Mouse (Mus musculus) adipose tissue, adult 10 weeks (tissue): Measurements from ENCODE around the gene Olfr707. TPM values are rescaled to one million over a fixed set of nuclear protein-coding genes. Genes with fewer than 3 reads are reported as not detected.

Experiments
- polyA plus RNA-seq: library from polyadenylated mRNA; stranded (reverse); fragments of 350-450 nt; fragmentation: Illumina TruSeq; extraction: RNeasy Lipid Tissue Mini Kit (QIAGEN cat#74804); gene quantifications from one replicate; pipeline ENCODE4 v1.2.3, GENCODE M21; 2014; ENCODE audit warnings: low read depth, low replicate concordance

Olfr707 gene
- not detected for polyA plus RNA-seq

GRCm38 (mm10) chr7:106901141-106901540 lies at the start of gene Olfr707:
Olfr707 (minus strand) TSS chr7:106901241.

GRCm38 (mm10) chr7:106948212-106948611 lies 47.2 kb upstream of the Olfr707 start, which contains the start of gene Olfr710:
Olfr710 (minus strand) TSS chr7:106948312.

DNA sequence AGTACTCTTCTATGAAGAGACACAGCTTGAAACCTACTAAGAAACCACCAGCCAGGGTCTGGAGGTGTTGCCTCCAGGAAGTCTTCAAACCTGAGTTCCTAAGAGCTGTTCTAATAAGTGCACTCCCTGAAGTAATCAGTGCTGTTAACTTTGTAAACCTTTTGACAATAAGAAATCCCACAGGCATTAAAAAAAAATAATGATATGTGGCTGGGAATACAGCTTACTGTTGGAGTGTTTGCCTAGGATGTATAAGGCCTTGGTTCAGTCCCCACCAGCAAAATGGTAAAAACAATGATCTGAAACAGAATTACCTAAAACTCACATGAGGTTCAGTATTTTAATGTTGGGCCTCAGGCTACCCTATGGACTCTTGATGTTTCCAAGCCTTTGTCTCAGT lies 31.1 kb upstream of the Olfr707 start, which contains the start of gene Olfr709-ps1:
Gene Olfr709-ps1 (minus strand): TSS at position 101 of the 400 bp plus-strand sequence.

DNA sequence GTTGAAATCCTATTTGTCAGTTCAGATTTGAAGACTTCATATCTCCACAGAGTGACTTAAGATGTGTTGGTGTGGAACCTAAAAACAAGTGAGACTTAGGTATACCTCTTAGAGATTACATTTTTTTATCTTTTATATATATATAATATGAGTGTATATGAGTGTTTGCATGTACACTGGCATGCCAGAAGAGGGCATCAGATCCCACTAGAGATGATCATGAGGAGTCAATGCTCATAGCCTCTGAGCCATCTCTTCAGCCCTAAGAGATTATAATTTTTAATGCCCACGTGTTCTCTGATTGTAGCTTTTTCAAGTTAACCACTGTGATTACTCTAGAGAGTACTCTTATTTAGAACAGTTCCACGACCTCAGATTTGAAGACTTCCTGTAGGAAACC lies 6.6 kb upstream of the Olfr707 start, which contains the start of gene Olfr1532-ps1:
Gene Olfr1532-ps1 (plus strand): TSS at position 326 of the 400 bp plus-strand sequence.

DNA sequence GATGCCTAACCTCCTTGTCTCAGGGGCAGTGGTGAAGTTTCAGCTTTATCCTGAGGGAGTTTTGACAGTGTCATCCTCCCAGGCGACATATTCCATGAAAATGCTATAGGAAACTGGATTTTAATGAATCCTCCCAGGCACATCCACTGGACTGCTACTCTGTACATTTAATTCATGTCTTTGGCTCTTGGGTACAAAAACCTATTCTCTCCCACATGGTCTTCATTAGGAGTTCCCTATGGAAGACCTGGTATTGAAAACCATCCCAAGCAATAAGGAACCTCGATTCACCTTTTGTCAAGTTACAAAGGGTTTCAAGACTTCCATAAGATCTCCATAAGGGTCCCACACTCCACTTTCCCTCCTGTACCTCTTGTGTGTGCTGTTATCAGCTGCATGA lies 13.0 kb downstream of the Olfr707 start, which contains the start of gene Olfr706:
Gene Olfr706 (minus strand): TSS at position 101 of the 400 bp plus-strand sequence.

DNA sequence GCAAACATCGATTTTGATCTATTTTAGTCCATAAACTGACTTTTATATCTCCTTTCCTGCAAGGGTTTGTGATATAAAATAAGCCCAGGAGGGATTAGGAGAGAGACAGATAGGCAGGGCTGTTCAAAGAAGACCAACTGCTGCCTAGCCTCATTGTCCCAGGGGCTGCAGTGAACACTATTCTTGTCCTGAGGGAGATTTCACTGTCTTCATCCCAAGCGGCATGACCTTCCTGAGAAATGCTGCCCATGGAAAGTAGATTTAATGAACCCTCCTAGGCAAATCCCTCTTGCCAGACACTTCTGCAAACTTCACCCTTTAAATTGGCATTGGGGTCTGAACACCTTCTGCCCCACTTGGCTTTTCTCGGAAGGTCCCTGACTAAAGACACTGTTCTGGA lies 24.2 kb downstream of the Olfr707 start, which contains the start of gene Olfr705:
Gene Olfr705 (minus strand): TSS at position 101 of the 400 bp plus-strand sequence.

DNA sequence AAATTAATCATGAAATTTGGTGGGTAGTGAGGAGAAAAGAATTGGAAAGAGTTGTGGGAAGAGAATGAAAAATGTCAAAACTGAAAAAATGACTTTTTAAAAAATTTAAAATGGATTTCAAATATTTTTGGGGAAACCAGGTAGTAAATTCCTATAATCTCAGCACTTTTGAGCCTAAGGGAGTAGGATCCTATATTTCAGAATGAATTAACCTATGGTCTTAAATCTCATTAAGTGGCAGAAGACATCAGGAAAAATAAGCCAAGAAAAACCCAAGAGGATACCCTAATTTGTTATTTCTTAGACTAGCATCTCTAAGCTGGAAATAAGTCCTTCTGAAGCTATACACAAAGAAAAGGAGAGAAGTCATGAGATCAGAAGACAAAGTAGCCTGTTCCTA lies 38.2 kb downstream of the Olfr707 start, which contains the start of gene Olfr704:
Gene Olfr704 (plus strand): TSS at position 301 of the 400 bp plus-strand sequence.

GRCm38 (mm10) chr7:106843060-106843459 lies 58.0 kb downstream of the Olfr707 start, which contains the start of gene Olfr703:
Olfr703 (plus strand) TSS chr7:106843360.

Other genes starting within 250 kb of the Olfr707 start
- not detected for gene Olfr693, start 220.7 kb downstream of the Olfr707 start, polyA plus RNA-seq
- not detected for gene Olfr694, start 209.4 kb downstream of the Olfr707 start, polyA plus RNA-seq
- gene Olfr695, start 184.8 kb downstream of the Olfr707 start, polyA plus RNA-seq: not detected
- not detected for gene Olfr697, start 158.8 kb downstream of the Olfr707 start, polyA plus RNA-seq
- gene Olfr698, start 145.8 kb downstream of the Olfr707 start, polyA plus RNA-seq: not detected
- not detected for gene Olfr699, start 108.0 kb downstream of the Olfr707 start, polyA plus RNA-seq
- gene Olfr700, start 92.4 kb downstream of the Olfr707 start, polyA plus RNA-seq: not detected
- gene Olfr701, start 87.1 kb downstream of the Olfr707 start, polyA plus RNA-seq: 0.55 TPM
- not detected for gene Olfr702, start 67.3 kb downstream of the Olfr707 start, polyA plus RNA-seq
- not detected for gene Olfr703, start 57.9 kb downstream of the Olfr707 start, polyA plus RNA-seq
- gene Olfr704, start 38.1 kb downstream of the Olfr707 start, polyA plus RNA-seq: not detected
- not detected for gene Olfr705, start 24.4 kb downstream of the Olfr707 start, polyA plus RNA-seq
- not detected for gene Olfr706, start 13.1 kb downstream of the Olfr707 start, polyA plus RNA-seq
- not detected for gene Olfr1532-ps1, start 6.8 kb upstream of the Olfr707 start, polyA plus RNA-seq
- gene Olfr709-ps1, start 31.0 kb upstream of the Olfr707 start, polyA plus RNA-seq: not detected
- not detected for gene Olfr710, start 47.1 kb upstream of the Olfr707 start, polyA plus RNA-seq
- not detected for gene Olfr6, start 62.7 kb upstream of the Olfr707 start, polyA plus RNA-seq
- not detected for gene Olfr711, start 74.2 kb upstream of the Olfr707 start, polyA plus RNA-seq
- gene Olfr2, start 104.8 kb upstream of the Olfr707 start, polyA plus RNA-seq: not detected
- gene Olfr713, start 129.9 kb upstream of the Olfr707 start, polyA plus RNA-seq: not detected
- gene Olfr714, start 169.7 kb upstream of the Olfr707 start, polyA plus RNA-seq: not detected
- gene Olfr17, start 192.0 kb upstream of the Olfr707 start, polyA plus RNA-seq: not detected
- not detected for gene Olfr715b, start 209.1 kb upstream of the Olfr707 start, polyA plus RNA-seq
- not detected for gene Olfr715, start 229.8 kb upstream of the Olfr707 start, polyA plus RNA-seq
- gene Olfr716, start 237.1 kb upstream of the Olfr707 start, polyA plus RNA-seq: not detected